Mouse (Mus musculus): ENCODE results near the gene Gm27027. TPM values are rescaled to one million over a fixed set of nuclear protein-coding genes. Genes with fewer than 3 reads are reported as not detected.

Gene Gm27027
- total RNA-seq (2017): not detected in 2 replicates

GRCm38 (mm10) chr2:93996254-93996653 is at the start of gene Gm27027:
Gm27027 (minus strand) TSS chr2:93996354.
- ATAC-seq (replicated peaks; ENCODE audit: low read depth, poor library complexity, severe bottlenecking): no peak

- ATAC-seq (replicated peaks; ENCODE audit: low read depth, poor library complexity, severe bottlenecking): no peak
Measured at GRCm38 (mm10) chr2:94045411-94046090, 49.4 kb upstream of the Gm27027 start.

GRCm38 (mm10) chr2:94044174-94044573 is 48.0 kb upstream of the Gm27027 start:
- no peak for ATAC-seq (replicated peaks; ENCODE audit: low read depth, poor library complexity, severe bottlenecking)

GRCm38 (mm10) chr2:94043662-94044061 is 47.5 kb upstream of the Gm27027 start:
- ATAC-seq (replicated peaks; ENCODE audit: low read depth, poor library complexity, severe bottlenecking): no peak

GRCm38 (mm10) chr2:94042461-94042860 is 46.3 kb upstream of the Gm27027 start:
- no peak for ATAC-seq (replicated peaks; ENCODE audit: low read depth, poor library complexity, severe bottlenecking)

- ATAC-seq (replicated peaks; ENCODE audit: low read depth, poor library complexity, severe bottlenecking): no peak
Measured at GRCm38 (mm10) chr2:94040391-94041125, 44.4 kb upstream of the Gm27027 start.

GRCm38 (mm10) chr2:94035428-94036331 is 39.5 kb upstream of the Gm27027 start:
- peak; percentile 87 for ATAC-seq (replicated peaks; ENCODE audit: low read depth, poor library complexity, severe bottlenecking)

GRCm38 (mm10) chr2:94030602-94031001 is 34.4 kb upstream of the Gm27027 start:
- no peak for ATAC-seq (replicated peaks; ENCODE audit: low read depth, poor library complexity, severe bottlenecking)

- ATAC-seq (replicated peaks; ENCODE audit: low read depth, poor library complexity, severe bottlenecking): peak; percentile 66; the same call in 1 of the 2 replicates
Measured at GRCm38 (mm10) chr2:94024637-94025036, 28.5 kb upstream of the Gm27027 start.

- ATAC-seq (replicated peaks; ENCODE audit: low read depth, poor library complexity, severe bottlenecking): peak; percentile 100
Measured at GRCm38 (mm10) chr2:94010335-94011291, 14.5 kb upstream of the Gm27027 start, which contains the start of gene Alkbh3. Alkbh3 (minus strand) TSS chr2:94010807.

GRCm38 (mm10) chr2:94002331-94002730 is 6.2 kb upstream of the Gm27027 start:
- ATAC-seq (replicated peaks; ENCODE audit: low read depth, poor library complexity, severe bottlenecking): peak; percentile 78

- no peak for ATAC-seq (replicated peaks; ENCODE audit: low read depth, poor library complexity, severe bottlenecking)
Measured at GRCm38 (mm10) chr2:94001918-94002317, 5.8 kb upstream of the Gm27027 start.

- no peak for ATAC-seq (replicated peaks; ENCODE audit: low read depth, poor library complexity, severe bottlenecking)
Measured at GRCm38 (mm10) chr2:94001411-94001810, 5.3 kb upstream of the Gm27027 start.

GRCm38 (mm10) chr2:93992810-93993209 is 3.3 kb downstream of the Gm27027 start:
- no peak for ATAC-seq (replicated peaks; ENCODE audit: low read depth, poor library complexity, severe bottlenecking)

GRCm38 (mm10) chr2:93992259-93992658 is 3.9 kb downstream of the Gm27027 start:
- ATAC-seq (replicated peaks; ENCODE audit: low read depth, poor library complexity, severe bottlenecking): no peak

GRCm38 (mm10) chr2:93991336-93991735 is 4.8 kb downstream of the Gm27027 start:
- ATAC-seq (replicated peaks; ENCODE audit: low read depth, poor library complexity, severe bottlenecking): no peak

GRCm38 (mm10) chr2:93988440-93988839 is 7.7 kb downstream of the Gm27027 start:
- ATAC-seq (replicated peaks; ENCODE audit: low read depth, poor library complexity, severe bottlenecking): peak; percentile 98

GRCm38 (mm10) chr2:93982457-93983235 is 13.5 kb downstream of the Gm27027 start:
- ATAC-seq (replicated peaks; ENCODE audit: low read depth, poor library complexity, severe bottlenecking): no peak

Data from common myeloid progenitor, adult 5-6 weeks (primary cell).